Mouse (Mus musculus): Measurements from ENCODE around the gene Cbfa2t2. TPM values are rescaled to one million over a fixed set of nuclear protein-coding genes. Genes with fewer than 3 reads are reported as not detected.
A peak's percentile ranks its signal among the peaks of the same experiment; 100 is the strongest.
"Not testable (repeated sequence)": the region's sequence is repeated elsewhere in the genome, so short reads cannot be mapped to it uniquely, and the experiment has no call there.

Cbfa2t2 gene
- polyA plus RNA-seq, 1 experiment from 2014 or later, result 84.0 TPM

- Histone ChIP-seq H3K4me1 (peaks cover 9% of the 10 kb centered on the region; the same call in 1 of the 2 replicates), H3K4me3 (replicated peaks) (no peak overlapping the region), H3K36me3 (replicated peaks) (no peaks in the 10 kb centered on the region), H3K27ac (peak overlapping the region; percentile 61; the same call in 1 of the 2 replicates), H3K27me3 (no peaks in the 10 kb centered on the region), H3K4me2 (no peak overlapping the region), H3K9ac (no peak overlapping the region), H3K9me3 (no peaks in the 10 kb centered on the region)
- no peak for ATAC-seq (ENCODE audit: low FRiP score)
- WGBS, result 68% methylated on average over 3 of the region's 3 CpGs
These were observed 40.7 kb downstream of the Cbfa2t2 start for GRCm38 (mm10) chr2:154477028-154477427.

GRCm38 (mm10) chr2:154491788-154492187, 55.5 kb downstream of the Cbfa2t2 start:
- no peaks in the 10 kb centered on the region for H3K4me1 ChIP-seq
- H3K9ac ChIP-seq, result no peak overlapping the region
- no peak for ATAC-seq (ENCODE audit: low FRiP score)
- no peak overlapping the region for H3K4me2 ChIP-seq
- H3K36me3 ChIP-seq (replicated peaks), result no peaks in the 10 kb centered on the region
- H3K9me3 ChIP-seq, result no peaks in the 10 kb centered on the region
- no peaks in the 10 kb centered on the region for H3K27me3 ChIP-seq
- no peak overlapping the region for H3K4me3 ChIP-seq (replicated peaks)
- H3K27ac ChIP-seq, result no peak overlapping the region

DNA sequence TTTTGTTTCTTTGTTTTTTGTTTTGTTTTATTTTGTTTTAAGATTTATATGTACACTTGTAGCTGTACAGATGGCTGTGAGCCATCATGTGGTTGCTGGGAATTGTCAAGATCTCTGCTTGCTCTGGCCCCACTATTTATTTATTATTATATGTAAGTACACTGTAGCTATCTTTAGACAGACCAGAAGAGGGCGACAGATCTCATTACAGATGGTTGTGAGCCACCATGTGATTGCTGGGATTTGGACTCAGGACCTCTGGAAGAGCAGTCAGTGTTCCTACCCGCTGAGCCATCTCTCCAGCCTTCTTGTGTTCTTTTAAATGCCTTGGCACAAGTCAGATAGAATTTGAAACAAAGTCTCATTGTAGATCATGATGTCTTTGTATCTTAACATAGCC, 57.3 kb downstream of the Cbfa2t2 start:
- H3K36me3 ChIP-seq (replicated peaks); H3K9me3 ChIP-seq; H3K27me3 ChIP-seq; ATAC-seq (ENCODE audit: low FRiP score); H3K4me2 ChIP-seq; H3K4me3 ChIP-seq (replicated peaks); H3K27ac ChIP-seq; H3K4me1 ChIP-seq; H3K9ac ChIP-seq: not testable (repeated sequence)
- 43% methylated on average over 2 of the region's 2 CpGs for WGBS

DNA sequence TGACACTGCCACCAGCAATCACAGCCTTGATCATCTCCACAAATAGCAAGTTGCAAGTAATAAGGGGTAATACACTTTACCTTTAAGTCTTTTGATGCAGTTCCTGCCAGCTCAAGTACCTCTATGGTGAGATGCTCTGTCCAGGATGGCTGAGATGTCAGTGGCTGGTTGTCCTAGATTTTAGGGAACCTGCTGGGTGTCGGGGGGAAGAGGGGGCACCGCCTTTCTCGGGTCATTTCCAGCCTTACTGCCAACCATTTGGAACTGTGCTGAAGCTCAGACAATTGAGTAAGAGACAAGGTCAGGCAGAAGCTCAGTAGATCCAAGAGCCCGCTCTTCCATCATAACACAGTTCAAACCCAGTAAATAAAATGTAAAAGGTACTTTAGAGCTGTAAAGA, 58.7 kb downstream of the Cbfa2t2 start:
- Histone ChIP-seq H3K36me3 (replicated peaks) (no peaks in the 10 kb centered on the region), H3K4me2 (no peak overlapping the region), H3K27ac (no peak overlapping the region), H3K27me3 (no peaks in the 10 kb centered on the region), H3K4me3 (replicated peaks) (no peak overlapping the region), H3K9me3 (no peaks in the 10 kb centered on the region), H3K4me1 (0 out of 2 replicates have a peak, but pooled peaks cover 2% of the 10 kb centered on the region), H3K9ac (no peak overlapping the region)
- no peak for ATAC-seq (ENCODE audit: low FRiP score)
- WGBS, result 86% methylated on average over 4 of the region's 4 CpGs

- ATAC-seq (ENCODE audit: low FRiP score), result no peak
- H3K4me1 ChIP-seq, result 0 out of 2 replicates have a peak, but pooled peaks cover 2% of the 10 kb centered on the region
- no peaks in the 10 kb centered on the region for H3K9me3 ChIP-seq
- WGBS, result 74% methylated on average over 5 of the region's 5 CpGs
- H3K27ac ChIP-seq, result no peak overlapping the region
- peaks cover 4% of the 10 kb centered on the region; the same call in 1 of the 2 replicates for H3K36me3 ChIP-seq (replicated peaks)
- no peaks in the 10 kb centered on the region for H3K27me3 ChIP-seq
- H3K9ac ChIP-seq, result no peak overlapping the region
- H3K4me2 ChIP-seq, result no peak overlapping the region
- H3K4me3 ChIP-seq (replicated peaks), result no peak overlapping the region
These were observed 62.3 kb downstream of the Cbfa2t2 start for GRCm38 (mm10) chr2:154498571-154498970.

GRCm38 (mm10) chr2:154499717-154500247, 63.5 kb downstream of the Cbfa2t2 start:
- no peak for ATAC-seq (ENCODE audit: low FRiP score)
- no peak overlapping the region for H3K27ac ChIP-seq
- no peak overlapping the region for H3K4me3 ChIP-seq (replicated peaks)
- H3K9me3 ChIP-seq, result no peaks in the 10 kb centered on the region
- H3K27me3 ChIP-seq, result no peaks in the 10 kb centered on the region
- peaks cover 6% of the 10 kb centered on the region; the same call in 1 of the 2 replicates for H3K36me3 ChIP-seq (replicated peaks)
- H3K4me2 ChIP-seq, result no peak overlapping the region
- no peak overlapping the region for H3K9ac ChIP-seq
- 90% methylated on average over 2 of the region's 2 CpGs for WGBS
- 0 out of 2 replicates have a peak, but pooled peaks cover 2% of the 10 kb centered on the region for H3K4me1 ChIP-seq

GRCm38 (mm10) chr2:154500758-154501157, 64.5 kb downstream of the Cbfa2t2 start:
- Histone ChIP-seq H3K36me3 (replicated peaks) (peaks cover 13% of the 10 kb centered on the region; the same call in 1 of the 2 replicates), H3K27me3 (no peaks in the 10 kb centered on the region), H3K4me1 (0 out of 2 replicates have a peak, but pooled peaks cover 2% of the 10 kb centered on the region), H3K9ac (no peak overlapping the region), H3K27ac (no peak overlapping the region), H3K4me3 (replicated peaks) (no peak overlapping the region), H3K9me3 (no peaks in the 10 kb centered on the region), H3K4me2 (no peak overlapping the region)
- 94% methylated on average over 3 of the region's 3 CpGs for WGBS
- no peak for ATAC-seq (ENCODE audit: low FRiP score)

DNA sequence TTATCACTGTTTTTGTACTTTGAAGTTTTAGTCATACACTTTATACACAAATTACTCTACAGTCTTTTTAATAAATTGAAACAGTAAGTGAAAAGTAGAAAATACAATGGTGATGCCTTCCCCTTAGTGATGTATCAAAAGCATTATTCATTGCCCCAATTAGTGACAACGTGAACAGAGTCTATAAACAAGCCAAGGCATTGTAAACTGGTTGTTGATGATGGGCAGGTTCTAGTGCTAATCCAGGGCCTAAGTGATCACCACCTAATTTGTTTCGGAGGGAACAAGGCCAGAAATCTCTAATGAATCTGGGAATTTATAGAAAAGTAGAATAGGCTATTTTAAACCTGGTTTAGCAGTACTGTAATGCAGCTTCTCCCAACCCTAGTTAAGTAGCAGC, 70.8 kb downstream of the Cbfa2t2 start:
- WGBS, result 39% methylated on average over 2 of the region's 2 CpGs
- Histone ChIP-seq H3K36me3 (replicated peaks) (peaks cover 50% of the 10 kb centered on the region), H3K4me3 (replicated peaks) (no peak overlapping the region)

GRCm38 (mm10) chr2:154507566-154508283, 71.4 kb downstream of the Cbfa2t2 start:
- no peak overlapping the region for H3K4me3 ChIP-seq (replicated peaks)
- no peak for ATAC-seq (ENCODE audit: low FRiP score)
- H3K4me2 ChIP-seq, result no peak overlapping the region
- H3K27ac ChIP-seq, result peak overlapping the region; percentile 82
- H3K36me3 ChIP-seq (replicated peaks), result peaks cover 57% of the 10 kb centered on the region
- no peaks in the 10 kb centered on the region for H3K27me3 ChIP-seq
- 77% methylated on average over 9 of the region's 9 CpGs for WGBS
- H3K9ac ChIP-seq, result no peak overlapping the region
- H3K9me3 ChIP-seq, result no peaks in the 10 kb centered on the region
- peaks cover 3% of the 10 kb centered on the region; the same call in 1 of the 2 replicates for H3K4me1 ChIP-seq

More for the DNA sequence above, 70.8 kb downstream of the Cbfa2t2 start:
- peaks cover 3% of the 10 kb centered on the region; the same call in 1 of the 2 replicates for H3K4me1 ChIP-seq
- no peak overlapping the region for H3K9ac ChIP-seq
- H3K9me3 ChIP-seq, result no peaks in the 10 kb centered on the region
- no peak for ATAC-seq (ENCODE audit: low FRiP score)
- peak overlapping the region; percentile 82; the same call in 1 of the 2 replicates for H3K27ac ChIP-seq
- no peak overlapping the region for H3K4me2 ChIP-seq
- no peaks in the 10 kb centered on the region for H3K27me3 ChIP-seq

GRCm38 (mm10) chr2:154508450-154508849, 72.2 kb downstream of the Cbfa2t2 start:
- ATAC-seq (ENCODE audit: low FRiP score), result no peak
- WGBS, result 90% methylated on average over 4 of the region's 4 CpGs
- no peak overlapping the region for H3K27ac ChIP-seq
- 0 out of 2 replicates have a peak overlapping the region, but pooled peaks have one; percentile 4 for H3K9ac ChIP-seq
- H3K4me2 ChIP-seq, result no peak overlapping the region
- H3K4me3 ChIP-seq (replicated peaks), result no peak overlapping the region
- no peaks in the 10 kb centered on the region for H3K9me3 ChIP-seq
- H3K4me1 ChIP-seq, result peaks cover 3% of the 10 kb centered on the region; the same call in 1 of the 2 replicates
- peaks cover 58% of the 10 kb centered on the region for H3K36me3 ChIP-seq (replicated peaks)
- H3K27me3 ChIP-seq, result no peaks in the 10 kb centered on the region

DNA sequence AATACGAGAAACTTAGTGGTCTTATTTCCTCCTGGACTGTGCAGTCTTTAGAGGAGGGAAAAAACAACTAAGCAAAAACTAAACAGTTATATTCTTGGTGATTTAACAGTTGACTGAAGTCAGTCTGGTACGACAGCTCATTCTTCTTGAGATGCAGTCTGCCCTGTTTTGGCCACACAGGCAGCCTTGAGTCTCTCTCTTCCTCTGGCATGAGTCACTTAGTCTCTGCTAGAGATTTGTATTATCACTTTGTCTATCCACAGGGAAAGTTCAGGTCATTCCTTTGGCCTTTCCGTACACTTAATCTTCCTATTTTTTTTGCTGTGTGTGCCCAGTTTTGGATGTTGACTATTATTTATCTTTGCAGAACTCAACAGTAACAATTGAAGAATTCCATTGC, 73.9 kb downstream of the Cbfa2t2 start:
- Histone ChIP-seq H3K27me3 (no peaks in the 10 kb centered on the region), H3K4me1 (peaks cover 3% of the 10 kb centered on the region; the same call in 1 of the 2 replicates), H3K4me2 (no peak overlapping the region), H3K36me3 (replicated peaks) (peaks cover 54% of the 10 kb centered on the region), H3K27ac (no peak overlapping the region), H3K9ac (no peak overlapping the region), H3K4me3 (replicated peaks) (no peak overlapping the region), H3K9me3 (no peaks in the 10 kb centered on the region)
- no peak for ATAC-seq (ENCODE audit: low FRiP score)
- WGBS, result 94% methylated on average over 3 of the region's 3 CpGs

DNA sequence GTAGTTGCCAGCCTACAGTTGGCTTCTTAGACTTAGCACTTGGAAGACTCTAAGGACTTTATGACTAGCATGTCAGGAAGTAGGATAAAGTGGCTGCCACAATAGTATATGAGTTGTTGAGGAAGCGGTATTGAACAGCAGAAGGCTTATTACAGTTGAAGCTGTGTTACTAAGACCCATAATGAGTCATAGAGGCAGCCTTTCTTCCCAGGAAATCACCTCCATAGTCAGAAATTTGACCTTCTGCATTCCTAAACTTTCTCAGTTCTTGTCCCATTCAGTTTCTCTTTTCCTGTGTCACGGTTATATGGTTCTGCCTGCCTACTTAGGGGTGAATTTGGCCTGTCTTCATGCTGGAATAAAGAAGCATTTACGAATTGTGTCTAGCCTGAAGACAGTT, 80.7 kb downstream of the Cbfa2t2 start:
- Histone ChIP-seq H3K4me2 (no peak overlapping the region), H3K4me3 (replicated peaks) (no peak overlapping the region), H3K9me3 (no peaks in the 10 kb centered on the region), H3K27ac (no peak overlapping the region), H3K4me1 (no peaks in the 10 kb centered on the region; the same call in 1 of the 2 replicates), H3K27me3 (no peaks in the 10 kb centered on the region), H3K36me3 (replicated peaks) (peaks cover 44% of the 10 kb centered on the region), H3K9ac (no peak overlapping the region)
- WGBS, result 88% methylated on average over 3 of the region's 3 CpGs
- no peak for ATAC-seq (ENCODE audit: low FRiP score)
